Mouse (Mus musculus) 3134 (cell line): ENCODE results near the gene Hdac11.

ENCODE experiments used
- DNase-seq: peaks from one replicate; pipeline ENCODE4 v3.0.0-alpha.2; 2011; ENCODE audit warnings: low spot score; ENCODE audit not compliant: insufficient read length; ENCODE audit errors: extremely low read depth

Hdac11 gene

DNA sequence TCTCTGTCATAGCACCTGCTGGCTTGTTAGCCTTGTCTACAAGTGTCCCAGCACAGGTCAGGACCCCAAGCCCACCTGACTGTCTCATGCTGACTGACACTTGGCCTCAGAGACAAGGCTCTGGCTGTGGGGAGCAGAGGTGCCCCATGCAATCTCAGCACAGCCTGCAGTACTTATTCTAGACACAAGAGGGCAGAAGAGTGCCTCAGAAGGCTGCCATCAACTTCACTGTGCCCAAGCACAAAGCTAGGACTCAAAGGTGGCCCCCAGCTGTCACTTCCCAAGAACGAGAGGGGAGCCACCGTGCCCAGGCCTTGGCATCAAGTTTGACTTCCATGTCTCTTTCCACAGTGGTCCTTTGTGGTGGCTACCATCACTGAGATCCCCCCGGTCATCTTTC, 8.7 kb downstream of the Hdac11 start:
- DNase-seq: no peak

DNA sequence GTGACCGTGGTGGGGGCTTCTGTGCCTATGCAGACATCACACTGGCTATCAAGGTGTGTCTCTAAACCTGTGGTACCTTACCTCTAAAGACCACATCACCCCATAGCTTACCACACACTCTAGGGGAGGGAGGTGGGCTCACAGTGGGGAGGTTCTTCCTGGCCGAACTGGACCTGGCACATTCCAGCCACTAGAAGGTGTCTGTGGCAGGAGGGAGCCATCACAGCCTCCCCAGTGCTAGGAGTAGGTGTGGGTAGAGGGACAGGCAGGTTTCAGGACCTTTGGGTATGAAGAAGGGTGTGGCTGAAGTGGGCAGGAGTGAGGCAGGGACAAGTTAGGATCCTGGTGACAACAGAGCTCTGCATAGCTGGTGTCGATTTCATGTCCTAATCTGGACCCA, 11.4 kb downstream of the Hdac11 start:
- DNase-seq: no peak

- DNase-seq: no peak
Measured at GRCm38 (mm10) chr6:91169129-91169528, 12.7 kb downstream of the Hdac11 start.

DNA sequence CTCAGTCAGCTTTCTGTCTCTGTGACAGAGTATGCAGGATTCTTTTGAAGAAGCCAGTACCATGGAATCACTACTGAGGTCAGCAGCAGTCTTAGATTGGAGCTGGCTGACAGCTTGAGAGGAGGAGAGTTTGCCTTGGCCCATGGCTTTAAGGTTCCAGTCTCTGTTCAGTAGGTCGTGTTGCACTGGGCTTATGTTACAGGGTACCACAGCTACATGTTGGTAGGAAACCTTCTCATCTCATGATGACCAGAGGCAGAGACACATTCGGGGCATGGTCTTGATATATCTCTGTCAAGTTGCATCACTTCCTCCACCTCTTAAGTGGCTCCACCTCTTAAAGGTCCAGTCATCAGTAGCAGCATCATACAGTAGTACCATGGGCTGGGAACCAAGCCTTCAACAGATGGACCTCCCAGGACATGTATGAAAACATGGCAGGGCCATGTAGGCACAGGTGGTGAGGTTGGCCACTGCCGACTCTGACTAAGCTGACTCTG, 15.0 kb downstream of the Hdac11 start:
- no peak for DNase-seq

DNA sequence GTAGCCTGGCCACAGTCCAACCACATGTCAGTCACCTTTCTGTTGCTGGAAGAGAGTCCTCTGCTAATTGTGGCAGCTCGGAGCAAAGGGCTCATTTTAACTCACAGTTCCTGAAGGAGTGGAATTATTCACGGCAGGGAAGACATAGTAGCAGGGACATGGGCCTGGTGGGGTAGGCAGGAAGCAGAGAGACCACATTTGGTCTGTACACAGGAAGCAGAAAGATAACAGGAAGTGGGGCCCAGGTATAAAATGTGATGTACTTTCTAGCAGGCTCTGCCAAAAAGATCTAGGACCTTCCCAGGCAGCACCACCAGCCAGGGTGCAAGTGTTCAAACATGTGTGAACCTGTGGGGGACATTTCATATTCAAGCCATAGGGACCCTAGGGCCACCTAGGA, 15.9 kb downstream of the Hdac11 start:
- DNase-seq: no peak

DNA sequence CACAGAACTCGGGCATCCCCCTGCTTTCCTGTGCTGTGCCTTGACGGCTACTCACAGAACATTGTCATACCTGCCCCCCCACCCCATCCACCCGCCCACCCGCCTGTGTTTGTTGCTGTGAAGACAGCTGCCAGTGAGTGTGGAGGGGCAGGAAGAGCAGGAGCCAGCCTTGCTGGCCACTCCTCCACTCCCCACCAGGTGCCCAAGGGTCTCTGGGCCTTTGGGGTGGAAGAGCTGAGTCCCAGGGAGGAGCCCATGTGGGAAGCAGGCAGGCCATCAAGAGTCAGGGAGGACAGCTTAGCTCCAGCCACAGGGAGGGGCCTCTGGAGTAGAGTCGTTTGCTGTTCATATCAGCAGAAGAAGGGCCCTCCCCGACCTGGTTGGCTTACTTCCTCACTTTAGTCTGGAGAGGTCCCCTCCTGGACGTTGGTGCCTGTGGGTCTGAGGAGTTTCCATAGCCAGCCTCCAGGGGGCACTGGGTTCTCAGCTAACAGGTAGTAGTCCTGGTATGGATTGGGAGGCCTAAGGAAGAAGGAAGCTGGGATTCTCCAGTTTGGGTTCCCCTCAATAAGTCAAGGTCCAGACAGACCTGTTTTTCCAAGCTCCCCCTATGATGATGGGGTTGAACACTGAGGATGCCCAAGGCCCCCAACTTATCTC, 16.9 kb downstream of the Hdac11 start:
- DNase-seq: no peak

GRCm38 (mm10) chr6:91174211-91174610, 17.7 kb downstream of the Hdac11 start:
- DNase-seq: no peak

- DNase-seq: no peak
Measured at GRCm38 (mm10) chr6:91180767-91181171, 24.3 kb downstream of the Hdac11 start.

- peak; percentile 59 for DNase-seq
Measured at GRCm38 (mm10) chr6:91181320-91181719, 24.9 kb downstream of the Hdac11 start.

DNA sequence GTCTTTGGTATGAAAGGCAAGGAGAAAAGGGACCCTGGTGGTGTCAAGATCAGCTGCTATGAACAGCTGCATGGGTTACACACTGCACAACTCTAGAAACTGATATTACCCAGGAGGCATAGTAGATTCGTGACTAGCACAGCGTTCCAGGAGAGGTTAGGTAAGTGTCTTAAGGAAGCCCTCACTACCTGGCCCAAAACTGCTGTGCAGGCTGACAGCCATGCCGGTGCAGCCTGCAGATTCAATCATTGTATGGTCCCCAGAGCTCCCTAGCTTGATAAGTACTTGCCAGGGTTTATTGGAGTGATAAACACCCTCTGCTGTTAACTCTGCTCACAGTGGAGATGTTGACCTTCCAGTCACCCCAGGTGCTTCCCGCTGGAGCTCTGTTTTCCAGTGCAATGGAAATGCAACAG, 25.6 kb downstream of the Hdac11 start:
- no peak for DNase-seq

DNA sequence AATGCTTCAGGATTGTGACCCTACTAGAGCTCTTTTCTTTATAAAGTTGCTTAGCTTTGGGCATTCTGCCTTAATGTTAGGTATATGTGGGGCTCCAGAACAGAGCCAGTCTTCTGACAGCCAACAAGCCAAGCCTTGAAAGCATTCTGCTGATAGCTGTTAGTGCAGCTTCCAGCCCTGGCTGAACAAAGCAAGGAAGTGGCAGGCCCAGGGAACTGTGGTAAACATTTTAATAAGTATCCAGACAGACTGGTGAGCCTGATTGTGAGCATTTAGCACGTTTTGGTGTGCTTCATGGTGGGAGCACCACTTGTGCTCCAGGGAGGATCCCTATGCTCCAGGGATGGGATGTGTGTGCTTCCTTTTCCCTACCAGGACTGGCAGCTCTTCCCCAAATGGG, 26.6 kb downstream of the Hdac11 start:
- no peak for DNase-seq

GRCm38 (mm10) chr6:91183980-91184379, 27.5 kb downstream of the Hdac11 start:
- DNase-seq: no peak

DNA sequence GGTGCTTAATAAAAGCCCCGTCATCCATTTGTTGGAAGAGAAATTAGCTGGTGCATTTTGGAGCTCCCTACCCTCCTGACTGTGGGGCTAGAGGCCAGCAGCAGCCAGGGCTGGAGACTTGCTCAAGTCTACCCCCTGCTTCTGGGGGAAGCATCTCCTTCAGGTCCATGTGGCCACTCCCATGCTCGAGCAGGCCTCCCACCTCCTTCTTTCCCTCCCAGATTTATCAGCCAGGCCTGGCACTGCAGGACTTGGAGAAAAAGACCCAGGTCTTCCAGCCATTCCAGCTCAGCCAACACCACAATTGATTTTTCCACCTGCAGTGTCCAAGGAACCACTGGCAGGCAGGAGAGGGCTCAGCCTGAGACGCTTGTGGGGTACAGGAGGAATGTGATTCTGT, 28.3 kb downstream of the Hdac11 start:
- no peak for DNase-seq

DNA sequence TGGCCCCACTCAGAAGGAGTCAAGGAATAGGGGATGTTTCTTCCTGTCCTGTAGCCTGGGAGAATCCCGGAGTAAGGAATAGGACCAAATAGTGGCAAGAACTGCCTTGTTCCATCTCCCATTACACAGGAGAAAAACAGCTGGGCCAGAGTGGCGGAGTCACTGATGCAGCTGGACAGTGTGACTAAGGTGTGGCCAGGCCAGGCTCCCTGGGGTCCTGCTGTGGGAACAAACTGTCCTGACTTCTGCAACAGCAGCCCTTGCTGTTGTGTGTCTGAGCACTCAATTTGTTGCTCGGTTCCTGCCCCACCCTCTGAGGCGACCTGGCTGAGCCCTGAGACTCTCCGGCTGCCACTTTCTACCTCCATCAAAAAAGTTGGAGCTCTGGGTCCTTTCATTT, 29.0 kb downstream of the Hdac11 start:
- DNase-seq: no peak

- DNase-seq: no peak
Measured at GRCm38 (mm10) chr6:91186161-91186931, 29.9 kb downstream of the Hdac11 start.

- peak; percentile 47 for DNase-seq
Measured at GRCm38 (mm10) chr6:91186934-91187333, 30.5 kb downstream of the Hdac11 start.

GRCm38 (mm10) chr6:91187871-91188270, 31.4 kb downstream of the Hdac11 start:
- DNase-seq: peak; percentile 50

- DNase-seq: no peak
Measured at GRCm38 (mm10) chr6:91189971-91190370, 33.5 kb downstream of the Hdac11 start.

DNA sequence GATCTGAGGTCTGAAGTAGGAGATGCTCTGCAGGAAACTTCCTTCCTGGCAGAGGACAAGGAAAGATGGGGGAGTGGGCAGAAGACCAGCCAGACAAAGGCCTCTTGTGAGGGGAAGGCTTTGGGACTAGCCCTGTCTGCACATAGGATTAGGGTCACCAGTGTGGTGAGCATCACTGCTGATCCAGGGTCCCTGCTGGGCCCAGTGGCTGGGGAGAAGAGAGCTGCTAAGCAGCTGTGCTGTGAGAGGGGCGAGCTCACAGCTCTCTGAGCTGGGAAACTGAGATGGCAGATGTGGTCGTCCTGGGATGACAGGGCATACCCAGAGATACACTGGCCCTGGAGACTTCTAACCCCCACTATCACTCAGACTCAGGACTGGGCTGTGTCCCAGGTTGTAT, 35.0 kb downstream of the Hdac11 start:
- no peak for DNase-seq

DNA sequence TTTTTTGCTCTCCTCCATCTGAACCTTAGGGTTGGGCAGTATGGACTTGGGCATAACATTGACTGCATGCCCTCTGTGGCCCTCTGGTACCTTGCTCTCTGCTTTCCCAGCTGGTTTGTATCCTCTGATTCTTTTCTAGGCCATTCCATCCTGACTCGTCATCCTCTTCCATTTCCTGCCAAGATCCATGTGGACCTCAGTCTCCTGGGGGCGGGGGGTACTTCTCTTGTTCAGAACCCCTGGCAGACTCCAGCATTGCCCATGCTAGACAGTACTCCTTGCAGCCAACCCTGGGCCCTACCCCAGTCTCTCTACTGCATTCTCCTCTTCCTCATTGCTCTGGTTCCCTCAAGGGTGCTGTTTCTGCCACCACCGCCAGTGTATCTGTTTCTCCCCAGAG, 36.0 kb downstream of the Hdac11 start:
- DNase-seq: no peak

GRCm38 (mm10) chr6:91192851-91193545, 36.5 kb downstream of the Hdac11 start:
- DNase-seq: peak; percentile 70

- DNase-seq: no peak
Measured at GRCm38 (mm10) chr6:91198456-91198855, 42.0 kb downstream of the Hdac11 start.
